Mouse (Mus musculus): ENCODE results near the gene Shank2.

- no peak for TF ChIP-seq EP300 (IDR thresholded peaks at IDR 0.05; ENCODE audit: low read depth)
- peak; percentile 77 for TF ChIP-seq CTCF (IDR thresholded peaks at IDR 0.05; ENCODE audit: low read depth)
Measured at GRCm38 (mm10) chr7:144180885-144181284, 179.2 kb downstream of the Shank2 start.
